Mouse (Mus musculus): Measurements from ENCODE around the gene Rslcan18. TPM values are rescaled to one million over a fixed set of nuclear protein-coding genes. Genes with fewer than 3 reads are reported as not detected.

The Rslcan18 gene
- polyA plus RNA-seq, 1 experiment from 2014 or later = 0.41 TPM

DNA sequence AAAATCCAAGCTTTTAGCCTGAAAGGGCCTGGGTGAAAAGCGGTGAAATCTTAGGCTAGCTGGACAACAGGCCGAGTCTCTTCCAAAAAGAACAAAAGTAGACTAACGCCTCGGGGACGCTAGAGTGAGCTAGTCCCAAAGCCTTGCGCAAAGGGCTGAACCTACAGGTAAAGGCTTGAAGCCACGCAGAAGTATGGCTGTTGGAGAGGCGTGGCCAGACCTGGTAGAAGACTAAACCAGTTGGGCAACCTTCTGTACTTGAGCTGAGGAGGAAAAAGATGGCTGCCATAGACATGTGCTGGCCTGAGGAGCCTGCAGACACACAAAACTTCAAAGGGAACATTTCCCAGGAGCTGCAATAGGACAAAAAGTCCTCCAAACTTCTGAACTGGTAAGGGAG, 50.7 kb downstream of the Rslcan18 start:
- no peak for DNase-seq (ENCODE audit: low spot score)
- Histone ChIP-seq H3K4me3 (ENCODE audit: low read depth, low read length) (no peak overlapping the region), H3K9me3 (ENCODE audit: control insufficient read depth, low read length) (peaks cover 2% of the 10 kb centered on the region; the same call in 1 of the 2 replicates), H3K9ac (ENCODE audit: low read length) (no peak overlapping the region), H3K36me3 (ENCODE audit: control insufficient read depth, insufficient read depth, low read length) (peaks cover 5% of the 10 kb centered on the region), H3K4me2 (ENCODE audit: low read depth, severe bottlenecking) (no peak overlapping the region), H3K27ac (replicated peaks; ENCODE audit: low read depth, low read length) (no peak overlapping the region), H3K27me3 (ENCODE audit: control insufficient read depth, insufficient read depth, low read length) (no peaks in the 10 kb centered on the region), H3K4me1 (ENCODE audit: control insufficient read depth, insufficient read depth, low read length) (no peaks in the 10 kb centered on the region)
- ATAC-seq (ENCODE audit: insufficient number of reproducible peaks, low FRiP score, low TSS enrichment, low read depth) = no peak
- 80% methylated on average over 8 of the region's 8 CpGs for WGBS

GRCm38 (mm10) chr13:67062427-67062826, 53.6 kb downstream of the Rslcan18 start:
- Histone ChIP-seq H3K4me1 (ENCODE audit: control insufficient read depth, insufficient read depth, low read length) (no peaks in the 10 kb centered on the region), H3K36me3 (ENCODE audit: control insufficient read depth, insufficient read depth, low read length) (no peaks in the 10 kb centered on the region), H3K27me3 (ENCODE audit: control insufficient read depth, insufficient read depth, low read length) (no peaks in the 10 kb centered on the region), H3K4me2 (ENCODE audit: low read depth, severe bottlenecking) (no peak overlapping the region), H3K9ac (ENCODE audit: low read length) (no peak overlapping the region), H3K27ac (replicated peaks; ENCODE audit: low read depth, low read length) (no peak overlapping the region), H3K4me3 (ENCODE audit: low read depth, low read length) (no peak overlapping the region), H3K9me3 (ENCODE audit: control insufficient read depth, low read length) (no peaks in the 10 kb centered on the region)
- WGBS = 68% methylated on average over 7 of the region's 7 CpGs
- ATAC-seq (ENCODE audit: insufficient number of reproducible peaks, low FRiP score, low TSS enrichment, low read depth) (no peak), DNase-seq (ENCODE audit: low spot score) (no peak)

- Histone ChIP-seq H3K9me3 (ENCODE audit: control insufficient read depth, low read length) (no peaks in the 10 kb centered on the region), H3K36me3 (ENCODE audit: control insufficient read depth, insufficient read depth, low read length) (no peaks in the 10 kb centered on the region), H3K27ac (replicated peaks; ENCODE audit: low read depth, low read length) (peak within 1 kb of the TSS; percentile 65; the same call in 1 of the 2 replicates), H3K4me1 (ENCODE audit: control insufficient read depth, insufficient read depth, low read length) (no peaks in the 10 kb centered on the region), H3K9ac (ENCODE audit: low read length) (peak within 1 kb of the TSS; percentile 63), H3K4me2 (ENCODE audit: low read depth, severe bottlenecking) (peak within 1 kb of the TSS; percentile 67), H3K27me3 (ENCODE audit: control insufficient read depth, insufficient read depth, low read length) (no peaks in the 10 kb centered on the region), H3K4me3 (ENCODE audit: low read depth, low read length) (peak within 1 kb of the TSS; percentile 68)
- peak; percentile 93 for DNase-seq (ENCODE audit: low spot score)
- whole genome bisulfite sequencing = under 1% methylated on average over 27 of the region's 27 CpGs
- ATAC-seq (ENCODE audit: insufficient number of reproducible peaks, low FRiP score, low TSS enrichment, low read depth) = peak; percentile 94
Measured at GRCm38 (mm10) chr13:67060786-67061358, 55.2 kb downstream of the Rslcan18 start, which contains the start of gene Zfp712. Gene Zfp712, minus strand, starts transcription at chr13:67061170.

- WGBS = 2% methylated on average over 12 of the region's 12 CpGs
Measured at GRCm38 (mm10) chr13:67060161-67060785, 55.8 kb downstream of the Rslcan18 start.

More at GRCm38 (mm10) chr13:67060161-67060785, 55.8 kb downstream of the Rslcan18 start:
- Histone ChIP-seq H3K4me2 (ENCODE audit: low read depth, severe bottlenecking) (peak overlapping the region; percentile 67), H3K27ac (replicated peaks; ENCODE audit: low read depth, low read length) (peak overlapping the region; percentile 65; the same call in 1 of the 2 replicates), H3K9ac (ENCODE audit: low read length) (peak overlapping the region; percentile 63), H3K4me1 (ENCODE audit: control insufficient read depth, insufficient read depth, low read length) (no peaks in the 10 kb centered on the region), H3K9me3 (ENCODE audit: control insufficient read depth, low read length) (no peaks in the 10 kb centered on the region), H3K36me3 (ENCODE audit: control insufficient read depth, insufficient read depth, low read length) (no peaks in the 10 kb centered on the region), H3K27me3 (ENCODE audit: control insufficient read depth, insufficient read depth, low read length) (no peaks in the 10 kb centered on the region), H3K4me3 (ENCODE audit: low read depth, low read length) (peak overlapping the region; percentile 68)
- DNase-seq (ENCODE audit: low spot score) = no peak
- peak; percentile 26 for ATAC-seq (ENCODE audit: insufficient number of reproducible peaks, low FRiP score, low TSS enrichment, low read depth)

Other genes with a start within 250 kb of the Rslcan18 start
- 0.72 and 0.99 TPM in 2 replicates for gene Gm10767, start 211.3 kb downstream of the Rslcan18 start, polyA plus RNA-seq (2014; fragmentation: Nextera tagmentation; extraction: Ambion mirVana)
- 4.6 and 5.4 TPM in 2 replicates for gene Zfp712, start 55.1 kb downstream of the Rslcan18 start, polyA plus RNA-seq (2014; fragmentation: Nextera tagmentation; extraction: Ambion mirVana)
- gene Zfp708, start 18.3 kb downstream of the Rslcan18 start, polyA plus RNA-seq (2014; fragmentation: Nextera tagmentation; extraction: Ambion mirVana) = 7.8 and 8.8 TPM in 2 replicates
- 3.2 and 3.5 TPM in 2 replicates for gene Gm28557, start 7.7 kb downstream of the Rslcan18 start, polyA plus RNA-seq (2014; fragmentation: Nextera tagmentation; extraction: Ambion mirVana)
- gene Zfp759, start 5.4 kb upstream of the Rslcan18 start, polyA plus RNA-seq (2014; fragmentation: Nextera tagmentation; extraction: Ambion mirVana) = 2.3 and 3.1 TPM in 2 replicates
- 6.0 and 7.3 TPM in 2 replicates for gene Rsl1, start 56.9 kb upstream of the Rslcan18 start, polyA plus RNA-seq (2014; fragmentation: Nextera tagmentation; extraction: Ambion mirVana)
- 1.3 and 2.1 TPM in 2 replicates for gene Zfp455, start 78.2 kb upstream of the Rslcan18 start, polyA plus RNA-seq (2014; fragmentation: Nextera tagmentation; extraction: Ambion mirVana)
- 1.7 and 2.2 TPM in 2 replicates for gene Zfp458, start 162.2 kb upstream of the Rslcan18 start, polyA plus RNA-seq (2014; fragmentation: Nextera tagmentation; extraction: Ambion mirVana)
- 0.27 and 0.54 TPM in 2 replicates for gene Zfp457, start 190.2 kb upstream of the Rslcan18 start, polyA plus RNA-seq (2014; fragmentation: Nextera tagmentation; extraction: Ambion mirVana)
- gene Zfp595, start 216.3 kb upstream of the Rslcan18 start, polyA plus RNA-seq (2014; fragmentation: Nextera tagmentation; extraction: Ambion mirVana) = 1.9 and 2.8 TPM in 2 replicates
- not detected in 2 replicates for gene Gm28044, start 244.3 kb upstream of the Rslcan18 start, polyA plus RNA-seq (2014; fragmentation: Nextera tagmentation; extraction: Ambion mirVana)
- 1.1 and 1.2 TPM in 2 replicates for gene Zfp953, start 244.3 kb upstream of the Rslcan18 start, polyA plus RNA-seq (2014; fragmentation: Nextera tagmentation; extraction: Ambion mirVana)